In genomic region chr11:117462202-117462864, GRCm38 (mm10) we compare ENCODE assay signal across 13 mouse cellular contexts. TPM values are rescaled to one million over a fixed set of nuclear protein-coding genes. Genes with fewer than 3 reads are reported as not detected.
DNase-seq lines count a peak whose midpoint lies in the region; ATAC-seq and TF ChIP-seq lines count a peak whose summit lies in the region.
"Had no signal": no experiment of that assay in that cellular context is flagged by ENCODE, and none has a peak within 500 bp of the region (broad histone marks: within the 10 kb centered on the region; RNA-seq: fewer than 3 reads in every experiment).

No protein-coding gene starts in this region.

- no peak for ATAC-seq in kidney, embryonic 14.5 days (ENCODE audit: low FRiP score, low TSS enrichment)
- ATAC-seq in forebrain, embryonic 13.5 days, result peak; percentile 76
- ATAC-seq in limb, embryonic 11.5 days (ENCODE audit: insufficient number of reproducible peaks, low FRiP score, low TSS enrichment, low read depth), result no peak
- peak; percentile 68 for ATAC-seq in neural tube, embryonic 13.5 days (ENCODE audit: low read depth)
- ATAC-seq: CD4-positive, CD25-positive, alpha-beta regulatory T cell, adult 4 months; liver, embryonic 12.5 days had no signal

- H3K4me2 ChIP-seq in kidney, embryonic 14.5 days (replicated peaks; ENCODE audit: low read depth, low read length), result peak overlapping the region; percentile 12; the same call in 1 of the 2 replicates
- peak overlapping the region; percentile 30 for H3K4me2 ChIP-seq in forebrain, embryonic 13.5 days
- H3K4me2 ChIP-seq in limb, embryonic 11.5 days (ENCODE audit: low read depth, severe bottlenecking), result no peak overlapping the region
- peak overlapping the region; percentile 29 for H3K4me2 ChIP-seq in neural tube, embryonic 13.5 days
- H3K4me2 ChIP-seq: liver, embryonic 12.5 days had no signal

- H3K27me3 ChIP-seq in kidney, embryonic 14.5 days (ENCODE audit: control insufficient read depth, insufficient read depth, low read length), result peaks cover 18% of the 10 kb centered on the region; the same call in 1 of the 2 replicates
- peaks cover 23% of the 10 kb centered on the region for H3K27me3 ChIP-seq in forebrain, embryonic 13.5 days
- H3K27me3 ChIP-seq in limb, embryonic 11.5 days (ENCODE audit: control insufficient read depth, insufficient read depth, low read length), result peaks cover 21% of the 10 kb centered on the region
- H3K27me3 ChIP-seq in neural tube, embryonic 13.5 days, result peaks cover 25% of the 10 kb centered on the region

- no peaks in the 10 kb centered on the region for H3K36me3 ChIP-seq in kidney, embryonic 14.5 days (ENCODE audit: control insufficient read depth, insufficient read depth, low read length)
- H3K36me3 ChIP-seq in forebrain, embryonic 13.5 days (ENCODE audit: poor library complexity, severe bottlenecking), result no peaks in the 10 kb centered on the region
- H3K36me3 ChIP-seq in limb, embryonic 11.5 days (ENCODE audit: control insufficient read depth, insufficient read depth, low read length), result no peaks in the 10 kb centered on the region
- no peaks in the 10 kb centered on the region for H3K36me3 ChIP-seq in neural tube, embryonic 13.5 days
- H3K36me3 ChIP-seq: liver, embryonic 12.5 days had no signal

- 9% methylated on average over 16 of the region's 16 CpGs for WGBS in kidney, embryonic 14.5 days
- WGBS in forebrain, embryonic 13.5 days, result 15% methylated on average over 16 of the region's 16 CpGs
- WGBS in limb, embryonic 11.5 days, result 12% methylated on average over 16 of the region's 16 CpGs
- WGBS in neural tube, embryonic 13.5 days, result 6% methylated on average over 16 of the region's 16 CpGs

- no peaks in the 10 kb centered on the region for H3K9me3 ChIP-seq in kidney, embryonic 14.5 days (ENCODE audit: control insufficient read depth, low read length)
- H3K9me3 ChIP-seq in forebrain, embryonic 13.5 days (replicated peaks), result no peaks in the 10 kb centered on the region
- H3K9me3 ChIP-seq in limb, embryonic 11.5 days (ENCODE audit: control insufficient read depth, low read length), result no peaks in the 10 kb centered on the region
- no peaks in the 10 kb centered on the region for H3K9me3 ChIP-seq in neural tube, embryonic 13.5 days
- H3K9me3 ChIP-seq: liver, embryonic 12.5 days had no signal

- no peak overlapping the region for H3K27ac ChIP-seq in kidney, embryonic 14.5 days (ENCODE audit: low read depth, low read length)
- peak overlapping the region; percentile 91 for H3K27ac ChIP-seq in forebrain, embryonic 13.5 days
- H3K27ac ChIP-seq in limb, embryonic 11.5 days (replicated peaks; ENCODE audit: low read depth, low read length), result no peak overlapping the region
- H3K27ac ChIP-seq in neural tube, embryonic 13.5 days (replicated peaks), result peak overlapping the region; percentile 88
- H3K27ac ChIP-seq in gastrocnemius, adult 2 months, result no peak overlapping the region
- H3K27ac ChIP-seq: liver, embryonic 12.5 days had no signal

- intact Hi-C loops in gastrocnemius, adult 2 months (cut with DNase I), result no loop called here

- H3K9ac ChIP-seq in kidney, embryonic 14.5 days (ENCODE audit: low read depth, low read length), result no peak overlapping the region; the same call in 1 of the 2 replicates
- no peak overlapping the region; the same call in 1 of the 2 replicates for H3K9ac ChIP-seq in forebrain, embryonic 13.5 days
- peak overlapping the region; percentile 17; the same call in 1 of the 2 replicates for H3K9ac ChIP-seq in limb, embryonic 11.5 days (ENCODE audit: low read length)
- H3K9ac ChIP-seq in neural tube, embryonic 13.5 days, result peak overlapping the region; percentile 60
- H3K9ac ChIP-seq: liver, embryonic 12.5 days had no signal

- peaks cover 15% of the 10 kb centered on the region; the same call in 1 of the 2 replicates for H3K4me1 ChIP-seq in kidney, embryonic 14.5 days (ENCODE audit: control insufficient read depth, insufficient read depth, low read length)
- H3K4me1 ChIP-seq in forebrain, embryonic 13.5 days, result peaks cover 66% of the 10 kb centered on the region
- H3K4me1 ChIP-seq in limb, embryonic 11.5 days (ENCODE audit: control insufficient read depth, insufficient read depth, low read length), result peaks cover 16% of the 10 kb centered on the region; the same call in 1 of the 2 replicates
- peaks cover 62% of the 10 kb centered on the region for H3K4me1 ChIP-seq in neural tube, embryonic 13.5 days (replicated peaks)
- H3K4me1 ChIP-seq: liver, embryonic 12.5 days had no signal

- TF ChIP-seq CTCF in gastrocnemius, adult 2 months (IDR thresholded peaks at IDR 0.05), result no peak

- DNase-seq in kidney, adult 18-20 months, result no peak
- DNase-seq in limb, embryonic 11.5 days (ENCODE audit: low spot score), result no peak
- no peak for DNase-seq in right cerebral cortex, postnatal 25 days
- no peak for DNase-seq in spleen, adult 18-20 months
- DNase-seq in gastrocnemius, adult 2 months, result no peak
- DNase-seq: right cerebral cortex, postnatal 4 days; thymus, adult 2 months had no signal

- no peak overlapping the region for H3K4me3 ChIP-seq in kidney, embryonic 14.5 days (ENCODE audit: low read length)
- no peak overlapping the region for H3K4me3 ChIP-seq in forebrain, embryonic 13.5 days
- no peak overlapping the region for H3K4me3 ChIP-seq in limb, embryonic 11.5 days (ENCODE audit: low read depth, low read length)
- no peak overlapping the region for H3K4me3 ChIP-seq in neural tube, embryonic 13.5 days
- no peak overlapping the region for H3K4me3 ChIP-seq in gastrocnemius, adult 2 months
- H3K4me3 ChIP-seq: liver, embryonic 12.5 days had no signal

RNA-seq across cellular contexts. Expression of gene Gm11733, which starts 21.8 kb away (rescaled TPM):
- polyA plus RNA-seq in kidney, embryonic 14.5 days (2014; fragmentation: Nextera tagmentation; extraction: Ambion mirVana), result 0.09 TPM in 1 of 2 replicates, not detected in the other
- polyA plus RNA-seq in forebrain, embryonic 13.5 days (2015; fragmentation: Nextera tagmentation; extraction: Ambion mirVana), result 0.08 TPM in 1 of 2 replicates, not detected in the other
- not detected in 2 replicates for polyA plus RNA-seq in limb, embryonic 11.5 days (2014; fragmentation: Nextera tagmentation; extraction: Ambion mirVana)
- polyA plus RNA-seq in neural tube, embryonic 13.5 days (2015; fragmentation: Nextera tagmentation; extraction: Ambion mirVana), result not detected in 2 replicates
- total RNA-seq in gastrocnemius, adult 2 months (2021), result not detected
- total RNA-seq: granulocyte monocyte progenitor cell, adult 5-6 weeks had no signal
- polyA plus RNA-seq: CD4-positive, CD25-positive, alpha-beta regulatory T cell, adult 4 months; liver, embryonic 12.5 days; thymus, adult 2 months had no signal

Comparison
In these comparisons a context has a peak if more than half of its experiments do, and no peak if none do; other contexts are left out.
1. ATAC-seq: peak in forebrain, embryonic 13.5 days (single experiment) and neural tube, embryonic 13.5 days (single experiment); none in kidney, embryonic 14.5 days (single experiment) and limb, embryonic 11.5 days (single experiment).
2. H3K27ac ChIP-seq: peak in forebrain, embryonic 13.5 days (single experiment) and neural tube, embryonic 13.5 days (single experiment); none in kidney, embryonic 14.5 days (single experiment), limb, embryonic 11.5 days (single experiment) and gastrocnemius, adult 2 months (single experiment).
3. H3K9ac ChIP-seq: peak in limb, embryonic 11.5 days (single experiment) and neural tube, embryonic 13.5 days (single experiment); none in kidney, embryonic 14.5 days (single experiment) and forebrain, embryonic 13.5 days (single experiment).